Mouse (Mus musculus): ENCODE measurements at regions not wholly inside any gene's neighbourhood (a gene's known extent, or its start where the extent isn't known, plus 50 kb on each side); places are given as distances from the start of the nearest gene placed in this dataset.

DNA sequence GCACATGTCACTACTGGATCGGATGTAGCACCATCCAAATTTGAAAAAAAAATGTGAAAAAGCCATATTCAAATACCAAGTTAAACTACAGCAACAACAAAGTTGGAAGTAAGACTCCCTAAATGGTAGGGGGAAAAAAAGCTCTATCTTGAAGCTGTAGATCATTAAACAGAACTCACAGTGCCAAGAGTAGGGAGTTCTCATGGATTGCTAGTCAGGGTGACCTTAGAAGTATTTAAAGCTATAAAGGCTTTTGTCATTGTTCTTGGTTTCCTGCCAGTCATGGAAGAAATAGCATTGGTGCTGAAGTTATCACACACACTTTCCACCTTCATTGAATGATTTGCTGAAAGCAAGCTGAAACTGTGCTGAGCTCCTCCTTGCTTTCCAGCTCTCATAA, 1122.1 kb downstream of the Adgrl3 start:
- no peak for DNase-seq (ENCODE audit: low spot score in 2 of 2)

Measured in heart, adult 9 months (tissue).